Mouse (Mus musculus) bone marrow, adult 2 months (tissue): ENCODE measurements at regions not wholly inside any gene's neighbourhood (a gene's known extent, or its start where the extent isn't known, plus 50 kb on each side); places are given as distances from the start of the nearest gene placed in this dataset.

ENCODE experiments used
- CTCF ChIP-seq: fragments of 200-500 bp; IDR thresholded peaks from 2 replicates; pipeline ENCODE4 v1.5.1; 2011; ENCODE audit warnings: low read length, control low read depth; ENCODE audit not compliant: control insufficient read depth, insufficient read depth
- POLR2A ChIP-seq: fragments of 200-500 bp; IDR thresholded peaks from 2 replicates; pipeline ENCODE4 v1.6.1; 2011; ENCODE audit warnings: low read depth, mild to moderate bottlenecking, control low read depth, low read length, borderline replicate concordance; ENCODE audit not compliant: control insufficient read depth

DNA sequence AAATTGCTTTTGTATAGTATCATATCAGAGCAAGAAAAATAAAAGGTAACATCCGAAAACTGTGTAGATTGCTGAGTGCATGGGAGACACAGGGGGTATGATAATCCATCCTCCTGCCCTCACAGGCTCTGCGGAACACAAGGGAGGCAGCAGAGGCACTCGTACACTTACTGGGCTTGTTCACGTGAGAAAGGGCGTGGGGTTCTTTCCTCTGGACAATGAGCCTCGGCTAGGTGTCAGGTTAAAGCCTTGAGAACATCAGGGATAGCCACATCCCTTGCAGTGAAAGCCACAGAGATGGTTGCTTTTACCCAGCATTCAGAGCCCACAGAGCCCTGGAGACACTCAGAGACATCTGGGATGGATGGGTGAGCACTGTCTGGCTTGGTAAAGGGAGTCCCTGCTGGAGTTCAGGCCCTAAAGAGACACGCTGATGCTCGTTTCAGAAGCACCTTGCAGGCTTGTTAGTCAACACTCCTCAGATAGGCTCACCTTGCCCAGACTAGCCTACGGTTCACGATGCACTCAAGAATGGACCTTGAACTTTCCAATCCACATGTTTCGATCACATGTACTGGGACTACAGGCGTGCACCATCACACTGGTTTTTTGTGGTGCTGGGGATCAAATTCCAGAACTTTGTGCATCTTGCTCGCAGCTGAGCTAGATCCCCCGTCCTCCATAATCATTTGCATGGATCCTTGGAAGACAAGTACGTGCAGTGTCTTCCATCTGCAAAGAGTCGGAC lies 83.5 kb upstream of the Spin1 start:
- TF ChIP-seq POLR2A (no peak), CTCF (no peak)
